Mouse (Mus musculus): ENCODE measurements around the gene Car4.

DNA sequence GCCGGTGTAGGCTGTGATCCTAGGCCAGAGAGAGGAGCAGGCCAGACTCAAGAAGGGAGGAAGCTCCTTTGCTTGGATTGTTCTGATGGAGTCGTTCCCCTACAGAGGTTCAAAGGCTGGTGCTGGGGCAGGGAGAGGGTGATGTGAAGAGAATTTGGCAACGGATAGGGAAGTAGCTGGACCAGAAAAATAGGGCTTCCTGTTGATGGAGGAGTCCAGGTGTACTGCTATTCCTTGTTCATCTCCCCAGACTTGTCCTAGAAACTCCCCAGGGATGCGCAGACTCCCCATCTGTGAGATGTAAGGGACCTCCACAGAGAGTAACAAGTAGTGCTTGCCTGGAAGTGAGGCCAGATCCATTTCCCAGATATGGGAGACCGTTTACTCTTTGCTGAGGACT, 1.2 kb upstream of the Car4 start:
- TF ChIP-seq CTCF (IDR thresholded peaks at IDR 0.05; ENCODE audit: low read depth) (no peak), EP300 (IDR thresholded peaks at IDR 0.05; ENCODE audit: low read depth) (no peak)
